Mouse (Mus musculus) E14TG2a.4 (cell line): ENCODE data around the gene Trim38.

ENCODE experiments used
- CTCF ChIP-seq: conservative IDR thresholded peaks from 2 replicates; pipeline ENCODE4 v1.5.1; 2014; ENCODE audit warnings: low read length
- NANOG ChIP-seq: IDR thresholded peaks from 2 replicates; pipeline ENCODE4 v1.6.1; 2014; ENCODE audit warnings: borderline replicate concordance, low read length, mixed read lengths

DNA sequence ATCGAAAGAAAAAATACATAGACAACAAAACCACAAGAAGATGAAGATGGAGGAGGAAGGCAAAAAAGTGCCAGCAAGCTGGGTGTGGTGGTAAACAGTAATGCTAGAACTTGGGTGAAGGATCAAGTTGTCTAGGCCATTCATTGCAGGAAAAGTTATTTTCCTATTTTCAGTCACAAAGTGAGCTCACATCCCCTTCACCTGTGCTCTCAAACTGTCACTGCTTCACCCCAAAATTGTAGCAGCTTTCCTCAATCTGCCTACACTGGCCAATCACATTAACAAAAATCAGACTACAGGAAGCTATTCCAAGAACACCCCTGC is 9.8 kb upstream of the Trim38 start:
- TF ChIP-seq CTCF (0 out of 2 replicates have a peak, but pooled peaks have one; percentile 21), NANOG (no peak)
